Mouse (Mus musculus): ENCODE measurements around the gene Tmem206. TPM values are rescaled to one million over a fixed set of nuclear protein-coding genes. Genes with fewer than 3 reads are reported as not detected.
A peak's percentile ranks its signal among the peaks of the same experiment; 100 is the strongest.

The Tmem206 gene
- total RNA-seq, 2 experiments from 2014 or later, result 22.9 to 34.4 TPM

- ATAC-seq (replicated peaks; ENCODE audit: low FRiP score, poor library complexity, severe bottlenecking), result no peak
These were observed 68.4 kb downstream of the Tmem206 start for GRCm38 (mm10) chr1:191394126-191394525.

- no peak for ATAC-seq (replicated peaks; ENCODE audit: low FRiP score, poor library complexity, severe bottlenecking)
These were observed 69.5 kb downstream of the Tmem206 start for GRCm38 (mm10) chr1:191395200-191395599.

GRCm38 (mm10) chr1:191395871-191396433 lies 70.2 kb downstream of the Tmem206 start:
- ATAC-seq (replicated peaks; ENCODE audit: low FRiP score, poor library complexity, severe bottlenecking), result no peak

- ATAC-seq (replicated peaks; ENCODE audit: low FRiP score, poor library complexity, severe bottlenecking), result peak; percentile 43
These were observed 70.7 kb downstream of the Tmem206 start for GRCm38 (mm10) chr1:191396446-191396845.

GRCm38 (mm10) chr1:191396897-191397849 lies 71.5 kb downstream of the Tmem206 start:
- peak; percentile 93 for ATAC-seq (replicated peaks; ENCODE audit: low FRiP score, poor library complexity, severe bottlenecking)

Other genes with a start within 250 kb of the Tmem206 start
- gene Batf3, start 228.1 kb upstream of the Tmem206 start, total RNA-seq (2015; ENCODE audit: low replicate concordance), result 1.4 TPM in 1 of 2 replicates, not detected in the other
- gene Batf3, start 228.1 kb upstream of the Tmem206 start, total RNA-seq (2017; ENCODE audit: low replicate concordance), result not detected in 2 replicates
- not detected in 2 replicates for gene Fam71a, start 161.1 kb upstream of the Tmem206 start, total RNA-seq (2015; ENCODE audit: low replicate concordance)
- not detected in 2 replicates for gene Fam71a, start 161.1 kb upstream of the Tmem206 start, total RNA-seq (2017; ENCODE audit: low replicate concordance)
- 3.8 and 4.3 TPM in 2 replicates for gene Atf3, start 107.9 kb upstream of the Tmem206 start, total RNA-seq (2015; ENCODE audit: low replicate concordance)
- gene Atf3, start 107.9 kb upstream of the Tmem206 start, total RNA-seq (2017; ENCODE audit: low replicate concordance), result 1.2 and 16.5 TPM in 2 replicates
- gene Nenf, start 7.7 kb upstream of the Tmem206 start, total RNA-seq (2015; ENCODE audit: low replicate concordance), result 26.4 and 47.6 TPM in 2 replicates
- 21.2 and 34.5 TPM in 2 replicates for gene Nenf, start 7.7 kb upstream of the Tmem206 start, total RNA-seq (2017; ENCODE audit: low replicate concordance)
- 59.1 and 84.3 TPM in 2 replicates for gene Ppp2r5a, start 77.4 kb downstream of the Tmem206 start, total RNA-seq (2015; ENCODE audit: low replicate concordance)
- 60.7 and 94.6 TPM in 2 replicates for gene Ppp2r5a, start 77.4 kb downstream of the Tmem206 start, total RNA-seq (2017; ENCODE audit: low replicate concordance)
- 66.0 and 107 TPM in 2 replicates for gene Dtl, start 249.6 kb downstream of the Tmem206 start, total RNA-seq (2015; ENCODE audit: low replicate concordance)
- gene Dtl, start 249.6 kb downstream of the Tmem206 start, total RNA-seq (2017; ENCODE audit: low replicate concordance), result 57.6 and 61.8 TPM in 2 replicates
- gene Ints7, start 249.7 kb downstream of the Tmem206 start, total RNA-seq (2015; ENCODE audit: low replicate concordance), result 15.9 and 36.0 TPM in 2 replicates
- 32.3 and 43.1 TPM in 2 replicates for gene Ints7, start 249.7 kb downstream of the Tmem206 start, total RNA-seq (2017; ENCODE audit: low replicate concordance)

Data from erythroid progenitor cell, adult 5-6 weeks (primary cell).